Mouse (Mus musculus): Measurements from ENCODE around the gene Coil. TPM values are rescaled to one million over a fixed set of nuclear protein-coding genes. Genes with fewer than 3 reads are reported as not detected.

Gene Coil
- polyA plus RNA-seq, 1 experiment from 2014 or later = 6.5 TPM

DNA sequence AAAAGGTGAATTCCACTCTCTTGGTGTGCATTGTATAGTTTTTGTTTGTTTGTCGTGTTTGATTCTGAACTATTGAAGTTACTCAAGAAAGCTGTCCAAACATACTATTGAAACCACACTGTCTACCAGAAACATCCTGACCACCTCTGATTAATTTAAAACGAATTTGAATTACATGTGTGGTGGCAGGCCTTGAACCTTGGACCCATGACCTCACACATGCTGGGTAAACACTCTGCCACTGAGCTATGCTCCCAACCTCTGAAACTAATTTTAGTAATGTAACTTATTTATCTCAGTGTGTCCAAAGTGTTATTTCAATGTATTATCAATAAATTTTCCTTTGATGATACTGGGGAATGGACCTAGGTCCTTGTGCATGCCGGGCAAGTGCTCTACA is 37.5 kb downstream of the Coil start:
- H3K36me3 ChIP-seq (ENCODE audit: control insufficient read depth, insufficient read depth, low read length) = peaks cover 64% of the 10 kb centered on the region
- H3K4me1 ChIP-seq (ENCODE audit: control insufficient read depth in 2 of 2, insufficient read depth in 2 of 2, low read length in 2 of 2) = peaks cover 8 to 15% of the 10 kb centered on the region in 2 experiments
- H3K9ac ChIP-seq (ENCODE audit: low read length) = no peak overlapping the region
- no peaks in the 10 kb centered on the region for H3K27me3 ChIP-seq (ENCODE audit: control insufficient read depth, insufficient read depth, low read length)
- WGBS = 86% methylated on average over 3 of the region's 3 CpGs
- H3K9me3 ChIP-seq (ENCODE audit: control insufficient read depth, low read length) = no peaks in the 10 kb centered on the region
- no peak overlapping the region for H3K27ac ChIP-seq (replicated peaks in 1 of 2; ENCODE audit: control insufficient read depth in 1 of 2, insufficient read depth in 1 of 2, low read depth in 2 of 2, low read length in 2 of 2)
- H3K4me2 ChIP-seq (ENCODE audit: low read length) = no peak overlapping the region
- H3K4me3 ChIP-seq (ENCODE audit: control insufficient read depth in 1 of 2, insufficient read depth in 1 of 2, low read depth in 1 of 2, low read length in 2 of 2) = no peak overlapping the region
- no peak for ATAC-seq (ENCODE audit: insufficient number of reproducible peaks, insufficient read depth, low FRiP score, low read depth)

- no peak for ATAC-seq (ENCODE audit: insufficient number of reproducible peaks, insufficient read depth, low FRiP score, low read depth)
- H3K36me3 ChIP-seq (ENCODE audit: control insufficient read depth, insufficient read depth, low read length) = peaks cover 79% of the 10 kb centered on the region
- peaks cover 0 to under 1% of the 10 kb centered on the region in 2 experiments; a peak in 1 of 4 replicates for H3K4me1 ChIP-seq (ENCODE audit: control insufficient read depth in 2 of 2, insufficient read depth in 2 of 2, low read length in 2 of 2)
- H3K9ac ChIP-seq (ENCODE audit: low read length) = no peak overlapping the region
- no peak overlapping the region for H3K4me3 ChIP-seq (ENCODE audit: control insufficient read depth in 1 of 2, insufficient read depth in 1 of 2, low read depth in 1 of 2, low read length in 2 of 2)
- H3K27ac ChIP-seq (replicated peaks in 1 of 2; ENCODE audit: control insufficient read depth in 1 of 2, insufficient read depth in 1 of 2, low read depth in 2 of 2, low read length in 2 of 2) = no peak overlapping the region
- H3K4me2 ChIP-seq (ENCODE audit: low read length) = no peak overlapping the region
- no peaks in the 10 kb centered on the region for H3K27me3 ChIP-seq (ENCODE audit: control insufficient read depth, insufficient read depth, low read length)
- WGBS = 80% methylated on average over 9 of the region's 9 CpGs
- no peaks in the 10 kb centered on the region for H3K9me3 ChIP-seq (ENCODE audit: control insufficient read depth, low read length)
Observed at GRCm38 (mm10) chr11:89009066-89009465, 39.0 kb downstream of the Coil start.

- Histone ChIP-seq H3K36me3 (ENCODE audit: control insufficient read depth, insufficient read depth, low read length) (peaks cover 83% of the 10 kb centered on the region), H3K4me3 (ENCODE audit: control insufficient read depth in 1 of 2, insufficient read depth in 1 of 2, low read depth in 1 of 2, low read length in 2 of 2) (no peak overlapping the region), H3K27me3 (ENCODE audit: control insufficient read depth, insufficient read depth, low read length) (no peaks in the 10 kb centered on the region), H3K9ac (ENCODE audit: low read length) (no peak overlapping the region), H3K9me3 (ENCODE audit: control insufficient read depth, low read length) (no peaks in the 10 kb centered on the region), H3K27ac (replicated peaks in 1 of 2; ENCODE audit: control insufficient read depth in 1 of 2, insufficient read depth in 1 of 2, low read depth in 2 of 2, low read length in 2 of 2) (no peak overlapping the region), H3K4me2 (ENCODE audit: low read length) (no peak overlapping the region), H3K4me1 (ENCODE audit: control insufficient read depth in 2 of 2, insufficient read depth in 2 of 2, low read length in 2 of 2) (no peaks in the 10 kb centered on the region)
- no peak for ATAC-seq (ENCODE audit: insufficient number of reproducible peaks, insufficient read depth, low FRiP score, low read depth)
- 83% methylated on average over 7 of the region's 7 CpGs for WGBS
Observed at GRCm38 (mm10) chr11:89009496-89009895, 39.4 kb downstream of the Coil start.

DNA sequence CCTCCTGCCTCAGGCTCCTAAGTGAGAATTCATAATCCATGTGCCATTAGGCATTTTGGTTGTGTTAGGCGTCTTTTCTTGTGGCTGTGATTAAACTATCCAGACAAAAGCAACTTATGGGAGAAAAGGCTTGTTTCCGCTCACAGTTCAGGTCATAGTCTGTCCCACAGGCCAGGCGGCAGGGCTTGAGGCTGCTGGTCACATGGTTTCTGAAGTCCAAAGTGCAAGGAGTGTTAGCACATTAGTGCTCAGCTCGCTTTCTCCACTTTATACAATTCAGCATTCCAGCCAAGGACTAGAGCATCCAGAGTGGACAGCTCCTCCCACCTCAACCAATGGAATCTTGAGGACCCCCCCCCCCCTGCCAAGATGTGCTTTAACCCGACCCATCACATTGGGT is 42.2 kb downstream of the Coil start:
- Histone ChIP-seq H3K4me1 (ENCODE audit: control insufficient read depth in 2 of 2, insufficient read depth in 2 of 2, low read length in 2 of 2) (no peaks in the 10 kb centered on the region), H3K9me3 (ENCODE audit: control insufficient read depth, low read length) (no peaks in the 10 kb centered on the region), H3K27me3 (ENCODE audit: control insufficient read depth, insufficient read depth, low read length) (no peaks in the 10 kb centered on the region), H3K4me2 (ENCODE audit: low read length) (no peak overlapping the region), H3K36me3 (ENCODE audit: control insufficient read depth, insufficient read depth, low read length) (peaks cover 92% of the 10 kb centered on the region), H3K9ac (ENCODE audit: low read length) (no peak overlapping the region), H3K4me3 (ENCODE audit: control insufficient read depth in 1 of 2, insufficient read depth in 1 of 2, low read depth in 1 of 2, low read length in 2 of 2) (no peak overlapping the region), H3K27ac (replicated peaks in 1 of 2; ENCODE audit: control insufficient read depth in 1 of 2, insufficient read depth in 1 of 2, low read depth in 2 of 2, low read length in 2 of 2) (no peak overlapping the region)
- ATAC-seq (ENCODE audit: insufficient number of reproducible peaks, insufficient read depth, low FRiP score, low read depth) = no peak
- WGBS = 84% methylated on average over 5 of the region's 5 CpGs

GRCm38 (mm10) chr11:89017514-89018182 is 47.6 kb downstream of the Coil start:
- WGBS = 70% methylated on average over 9 of the region's 9 CpGs
- peaks cover 66% of the 10 kb centered on the region for H3K36me3 ChIP-seq (ENCODE audit: control insufficient read depth, insufficient read depth, low read length)
- no peak overlapping the region for H3K9ac ChIP-seq (ENCODE audit: low read length)
- H3K4me2 ChIP-seq (ENCODE audit: low read length) = no peak overlapping the region
- peaks cover 10 to 12% of the 10 kb centered on the region in 2 experiments for H3K4me1 ChIP-seq (ENCODE audit: control insufficient read depth in 2 of 2, insufficient read depth in 2 of 2, low read length in 2 of 2)
- H3K27me3 ChIP-seq (ENCODE audit: control insufficient read depth, insufficient read depth, low read length) = no peaks in the 10 kb centered on the region
- ATAC-seq (ENCODE audit: insufficient number of reproducible peaks, insufficient read depth, low FRiP score, low read depth) = no peak
- no peak overlapping the region for H3K27ac ChIP-seq (replicated peaks in 1 of 2; ENCODE audit: control insufficient read depth in 1 of 2, insufficient read depth in 1 of 2, low read depth in 2 of 2, low read length in 2 of 2)
- H3K9me3 ChIP-seq (ENCODE audit: control insufficient read depth, low read length) = no peaks in the 10 kb centered on the region
- no peak overlapping the region for H3K4me3 ChIP-seq (ENCODE audit: control insufficient read depth in 1 of 2, insufficient read depth in 1 of 2, low read depth in 1 of 2, low read length in 2 of 2)

GRCm38 (mm10) chr11:89020681-89021305 is 50.7 kb downstream of the Coil start:
- no peaks in the 10 kb centered on the region for H3K27me3 ChIP-seq (ENCODE audit: control insufficient read depth, insufficient read depth, low read length)
- H3K9ac ChIP-seq (ENCODE audit: low read length) = no peak overlapping the region
- H3K27ac ChIP-seq (replicated peaks in 1 of 2; ENCODE audit: control insufficient read depth in 1 of 2, insufficient read depth in 1 of 2, low read depth in 2 of 2, low read length in 2 of 2) = no peak overlapping the region
- H3K4me3 ChIP-seq (ENCODE audit: control insufficient read depth in 1 of 2, insufficient read depth in 1 of 2, low read depth in 1 of 2, low read length in 2 of 2) = no peak overlapping the region
- no peak overlapping the region for H3K4me2 ChIP-seq (ENCODE audit: low read length)
- H3K4me1 ChIP-seq (ENCODE audit: control insufficient read depth in 2 of 2, insufficient read depth in 2 of 2, low read length in 2 of 2) = peaks cover 18 to 26% of the 10 kb centered on the region in 2 experiments
- peaks cover 36% of the 10 kb centered on the region for H3K36me3 ChIP-seq (ENCODE audit: control insufficient read depth, insufficient read depth, low read length)
- H3K9me3 ChIP-seq (ENCODE audit: control insufficient read depth, low read length) = no peaks in the 10 kb centered on the region
- no peak for ATAC-seq (ENCODE audit: insufficient number of reproducible peaks, insufficient read depth, low FRiP score, low read depth)
- WGBS = 45% methylated on average over 9 of the region's 9 CpGs

GRCm38 (mm10) chr11:89021687-89022086 is 51.6 kb downstream of the Coil start:
- H3K9me3 ChIP-seq (ENCODE audit: control insufficient read depth, low read length) = no peaks in the 10 kb centered on the region
- peaks cover 28% of the 10 kb centered on the region for H3K36me3 ChIP-seq (ENCODE audit: control insufficient read depth, insufficient read depth, low read length)
- WGBS = 54% methylated on average over 7 of the region's 7 CpGs

More at GRCm38 (mm10) chr11:89021687-89022086, 51.6 kb downstream of the Coil start:
- ATAC-seq (ENCODE audit: insufficient number of reproducible peaks, insufficient read depth, low FRiP score, low read depth) = no peak
- no peak overlapping the region for H3K27ac ChIP-seq (replicated peaks in 1 of 2; ENCODE audit: control insufficient read depth in 1 of 2, insufficient read depth in 1 of 2, low read depth in 2 of 2, low read length in 2 of 2)
- no peaks in the 10 kb centered on the region for H3K27me3 ChIP-seq (ENCODE audit: control insufficient read depth, insufficient read depth, low read length)
- H3K4me3 ChIP-seq (ENCODE audit: control insufficient read depth in 1 of 2, insufficient read depth in 1 of 2, low read depth in 1 of 2, low read length in 2 of 2) = no peak overlapping the region
- H3K9ac ChIP-seq (ENCODE audit: low read length) = no peak overlapping the region
- peaks cover 18 to 26% of the 10 kb centered on the region in 2 experiments for H3K4me1 ChIP-seq (ENCODE audit: control insufficient read depth in 2 of 2, insufficient read depth in 2 of 2, low read length in 2 of 2)
- H3K4me2 ChIP-seq (ENCODE audit: low read length) = no peak overlapping the region
